Mouse (Mus musculus): Measurements from ENCODE around the gene Prr22.

Prr22 gene

DNA sequence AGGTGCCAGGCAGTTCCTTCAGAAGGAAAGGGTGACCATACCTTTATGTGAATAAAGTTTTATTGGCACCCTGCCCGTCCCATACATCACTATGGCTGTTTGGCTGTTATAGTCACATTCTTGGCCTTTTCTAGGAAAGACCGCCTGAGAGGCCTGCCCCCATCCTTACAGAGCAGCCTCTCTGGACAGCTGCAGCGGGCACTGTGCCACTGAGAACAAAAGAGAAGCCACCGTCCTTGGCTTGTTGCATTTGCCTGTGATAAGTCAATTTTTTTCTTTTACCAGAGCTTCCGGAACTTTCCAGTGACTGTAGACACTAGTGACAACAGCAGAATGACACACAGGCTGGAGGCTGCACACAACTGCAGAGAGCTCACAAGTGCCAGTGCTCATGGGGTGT, 34.9 kb downstream of the Prr22 start:
- in situ Hi-C loops (cut with MboI; ENCODE audit: low sequenced_read_pairs) = no loop called here

DNA sequence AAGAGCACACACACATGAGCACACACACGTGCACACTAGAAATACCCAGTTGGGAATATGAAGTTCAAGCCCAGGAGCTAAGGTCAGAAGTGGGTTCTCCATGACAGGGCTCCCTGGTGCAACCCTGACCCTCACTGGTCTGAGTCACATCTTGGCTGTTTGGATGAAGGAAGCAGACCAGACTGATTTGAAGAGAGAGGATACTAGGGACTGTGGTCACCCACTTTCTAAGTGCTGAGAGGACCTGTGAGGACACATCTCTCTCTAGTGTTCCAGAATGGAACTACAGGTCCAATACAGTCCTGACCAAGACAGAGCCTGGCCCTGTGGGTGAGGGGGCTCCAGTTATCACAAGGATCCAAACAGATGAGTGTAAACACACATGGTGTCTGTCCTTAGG, 35.7 kb downstream of the Prr22 start:
- in situ Hi-C loops (cut with MboI; ENCODE audit: low sequenced_read_pairs) = no loop called here

DNA sequence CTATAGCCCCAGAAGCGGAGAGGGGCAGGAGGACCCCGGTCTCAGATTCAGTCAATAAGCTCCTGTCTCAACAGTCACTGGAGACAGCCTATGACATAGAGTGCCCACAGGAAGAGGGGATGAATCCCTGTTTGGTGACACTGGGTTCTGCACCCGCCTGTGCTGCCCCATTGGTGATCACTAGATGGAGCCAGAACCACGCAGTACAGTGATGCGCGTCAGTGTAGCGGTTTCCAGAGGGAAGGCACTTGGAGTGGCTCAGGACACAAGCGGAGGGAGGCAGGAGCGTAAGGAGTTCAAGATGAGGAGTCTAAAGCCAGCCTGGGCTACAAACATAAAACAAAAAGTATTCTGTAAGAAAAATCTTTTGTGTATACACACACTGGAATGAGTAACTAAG, 38.5 kb downstream of the Prr22 start:
- in situ Hi-C loops (cut with MboI; ENCODE audit: low sequenced_read_pairs) = no loop called here

DNA sequence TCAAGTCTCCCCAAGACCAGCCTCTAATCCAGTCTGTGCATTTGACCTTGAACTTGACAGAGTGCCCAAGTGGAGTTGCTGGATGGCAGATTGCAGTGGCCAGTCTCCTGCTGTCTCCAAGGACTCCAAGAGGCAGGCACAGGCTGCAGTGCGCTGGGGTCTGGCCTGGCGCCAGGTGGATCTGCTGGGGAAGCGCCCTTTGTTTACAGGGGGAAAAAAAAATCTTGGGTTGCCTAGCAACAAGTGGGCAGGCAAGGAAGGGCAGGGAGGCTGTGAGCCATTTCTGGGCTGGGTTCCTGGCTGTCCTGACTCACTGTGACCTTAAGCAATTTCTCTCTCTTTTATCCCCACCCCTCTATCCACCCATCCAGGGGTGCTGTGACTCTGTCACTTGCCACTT, 40.2 kb downstream of the Prr22 start:
- in situ Hi-C loops (cut with MboI; ENCODE audit: low sequenced_read_pairs) = no loop called here

DNA sequence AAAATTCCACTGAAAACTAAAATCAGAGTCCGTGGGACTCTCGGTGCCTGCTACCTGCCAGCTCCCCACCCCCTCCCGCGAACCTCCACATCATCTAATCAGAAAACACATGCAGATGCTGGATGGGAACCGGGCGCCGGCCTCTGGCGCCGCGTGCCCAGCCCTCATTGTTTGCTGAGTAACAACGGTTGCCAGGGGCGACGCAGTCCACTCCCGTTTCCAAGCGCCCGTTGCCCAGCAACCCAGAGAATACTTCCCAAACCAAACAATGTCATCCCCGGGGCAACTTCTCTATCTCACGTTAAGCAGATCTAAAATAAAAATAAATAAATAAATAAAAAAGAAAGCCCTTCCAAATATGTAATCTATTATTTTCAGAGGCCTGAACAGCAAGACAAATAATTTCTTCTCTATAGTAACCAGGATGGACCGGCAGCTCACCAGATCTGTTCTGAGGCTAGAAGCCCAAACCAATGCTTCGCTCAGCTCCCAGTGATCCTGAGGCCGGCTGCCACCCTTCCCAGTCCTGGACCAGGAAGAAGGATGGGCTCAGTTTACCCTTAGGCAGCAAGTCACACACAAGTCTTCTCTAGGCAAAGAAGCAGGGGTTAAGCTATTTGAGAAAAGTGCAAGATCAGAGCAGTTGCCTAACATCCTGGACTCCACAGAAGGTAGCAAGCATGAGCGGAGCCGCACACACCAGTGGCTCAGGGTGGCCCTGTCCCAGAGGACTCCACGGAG, 44.4 kb downstream of the Prr22 start:
- in situ Hi-C loops (cut with MboI; ENCODE audit: low sequenced_read_pairs) = no loop called here

DNA sequence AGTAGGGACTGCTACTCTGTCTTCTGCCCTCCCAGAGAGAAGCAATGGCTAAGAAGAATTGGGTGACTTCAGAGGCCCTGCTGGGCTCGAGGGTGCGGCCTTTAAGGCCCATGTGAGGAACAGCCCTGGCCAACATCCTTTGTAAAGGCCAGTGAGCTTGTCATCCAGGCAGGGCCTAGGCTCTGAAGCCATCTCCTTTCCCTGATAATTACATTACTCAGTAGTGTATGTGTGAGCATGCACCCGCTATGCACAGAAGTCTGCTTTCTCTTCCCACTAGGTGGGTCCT, 45.0 kb downstream of the Prr22 start:
- in situ Hi-C loops (cut with MboI; ENCODE audit: low sequenced_read_pairs) = no loop called here

DNA sequence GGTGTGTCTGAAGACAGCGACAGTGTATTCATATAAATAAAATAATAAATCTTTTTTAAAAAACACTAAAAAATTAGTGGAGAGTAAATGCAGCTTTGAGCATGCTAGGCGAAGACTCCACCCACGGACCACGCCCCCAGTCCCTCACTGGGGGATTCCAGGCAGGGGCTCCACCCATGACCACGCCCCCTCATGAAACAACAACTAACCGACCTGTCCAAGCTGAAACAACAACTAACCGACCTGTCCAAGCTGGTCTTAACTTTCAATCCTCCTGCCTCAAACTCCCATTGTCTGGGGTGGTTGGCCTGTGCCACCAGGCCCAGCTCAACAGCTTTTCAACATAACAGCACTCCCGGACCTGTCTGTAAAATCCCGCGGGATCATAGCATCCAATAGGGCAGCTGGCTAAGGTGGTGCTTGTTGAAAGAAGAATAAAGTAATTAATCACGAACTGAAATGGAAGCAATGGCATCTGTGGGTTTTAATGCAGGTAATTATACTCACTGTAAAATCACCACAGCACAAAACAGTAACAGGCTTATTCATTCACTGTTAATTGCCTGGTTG, 48.1 kb downstream of the Prr22 start:
- in situ Hi-C loops (cut with MboI; ENCODE audit: low sequenced_read_pairs) = no loop called here

DNA sequence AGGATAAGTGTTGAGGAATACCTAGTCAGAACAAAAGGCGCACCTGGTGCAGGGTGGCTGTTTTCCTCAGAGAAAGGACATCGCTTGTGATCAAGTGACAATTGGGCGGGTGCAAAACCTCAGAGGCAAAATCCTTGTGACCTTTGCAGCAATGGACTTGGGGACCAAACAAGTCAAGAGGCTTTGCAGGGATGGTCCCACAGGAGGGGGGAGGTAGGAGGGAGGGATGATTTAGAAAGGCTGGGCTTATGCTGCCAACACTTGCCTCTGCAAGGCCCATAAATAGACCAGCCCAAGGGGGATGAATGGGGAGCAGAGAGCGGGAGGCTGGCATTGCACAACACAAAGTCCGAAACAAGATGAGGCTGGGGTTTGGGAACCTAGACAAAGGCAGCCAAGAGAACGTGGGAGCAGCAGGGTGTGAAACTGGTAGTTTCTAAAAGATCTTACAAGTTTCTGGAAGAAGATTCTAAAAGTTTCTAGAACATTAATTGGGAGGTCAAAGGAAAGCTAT, 49.0 kb downstream of the Prr22 start:
- in situ Hi-C loops (cut with MboI; ENCODE audit: low sequenced_read_pairs) = no loop called here

DNA sequence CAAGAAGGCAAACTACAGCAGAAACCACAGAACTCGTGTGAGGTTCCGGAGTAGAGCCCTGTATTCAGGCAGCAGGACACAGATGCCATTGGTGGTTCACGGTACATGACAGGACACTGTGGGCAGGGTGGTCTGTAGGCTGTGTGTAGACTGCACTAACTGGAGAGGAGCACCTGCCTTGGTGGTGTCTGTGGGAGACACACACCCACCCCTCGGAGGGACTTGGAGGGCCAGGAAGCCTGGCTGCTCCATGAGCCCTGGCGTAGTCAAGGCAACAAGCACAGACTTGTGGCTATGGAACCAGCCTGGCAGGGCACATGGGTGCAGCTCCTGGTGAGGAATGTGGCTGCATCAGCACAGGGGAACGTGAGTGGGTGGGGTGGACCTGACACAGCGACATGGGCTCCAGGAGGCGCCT, 49.7 kb downstream of the Prr22 start:
- in situ Hi-C loops (cut with MboI; ENCODE audit: low sequenced_read_pairs) = no loop called here

Measured in CH12F3 (cell line).